Mouse (Mus musculus) heart, adult 2 months (tissue): ENCODE results near the gene Notch1. TPM values are rescaled to one million over a fixed set of nuclear protein-coding genes. Genes with fewer than 3 reads are reported as not detected.

ENCODE experiments used
- DNase-seq, 2 experiments: peaks; one replicate each; pipeline ENCODE4 v3.0.0; 2021
- H3K27ac ChIP-seq: fragments of 200-600 bp; 2 replicates; pipeline ENCODE4 v1.8.1; 2022
- H3K27me3 ChIP-seq: fragments of 200-500 bp; 2 replicates; pipeline ENCODE4 v1.6.1; 2012; ENCODE audit warnings: mild to moderate bottlenecking, low read length, inconsistent platforms, mixed read lengths; ENCODE audit not compliant: control insufficient read depth, insufficient read depth
- H3K36me3 ChIP-seq: fragments of 200-500 bp; 2 replicates; pipeline ENCODE4 v1.6.1; 2012; ENCODE audit warnings: low read length, inconsistent platforms; ENCODE audit not compliant: control insufficient read depth, insufficient read depth
- H3K4me1 ChIP-seq: fragments of 200-500 bp; 2 replicates; pipeline ENCODE4 v1.6.1; 2011; ENCODE audit warnings: low read length; ENCODE audit not compliant: control insufficient read depth, insufficient read depth
- H3K4me3 ChIP-seq: fragments of 200-600 bp; 2 replicates; pipeline ENCODE4 v1.8.1; 2022
- H3K79me2 ChIP-seq: fragments of 200-500 bp; replicated peaks from 2 replicates; pipeline ENCODE4 v1.6.1; 2012; ENCODE audit warnings: mild to moderate bottlenecking, inconsistent platforms, low read length, moderate library complexity, mixed read lengths; ENCODE audit not compliant: control insufficient read depth, insufficient read depth
- H3K9ac ChIP-seq: fragments of 200-500 bp; 2 replicates; pipeline ENCODE4 v1.6.1; 2012; ENCODE audit warnings: low read depth, mild to moderate bottlenecking, control low read depth, inconsistent platforms, low read length, mixed read lengths
- CTCF ChIP-seq: fragments of 200-600 bp; IDR thresholded peaks from 2 replicates; pipeline ENCODE4 v1.8.1; 2022; ENCODE audit warnings: antibody characterized with exemption, mild to moderate bottlenecking, moderate library complexity
- EP300 ChIP-seq: fragments of 200-500 bp; IDR thresholded peaks from 2 replicates; pipeline ENCODE4 v1.6.1; 2011; ENCODE audit warnings: low read depth, low read length, control low read depth; ENCODE audit not compliant: insufficient read depth
- POLR2A ChIP-seq: fragments of 200-500 bp; IDR thresholded peaks from 2 replicates; pipeline ENCODE4 v1.6.1; 2011; ENCODE audit warnings: mild to moderate bottlenecking, low read depth, low read length, control low read depth; ENCODE audit not compliant: insufficient read depth
- WGBS: fragments of 180-500 bp; shearing (Covaris S2); methylation state at CpG from one replicate; pipeline ENCODE4 v1.1.7; 2018; 5-methylcytosine and 5-hydroxymethylcytosine counted together
- intact Hi-C: fragments of 180-260 bp; cut with DNase I; formaldehyde crosslinking; loops from one replicate; pipeline ENCODE4 v1.15.1; 2025
- polyA plus RNA-seq: library from polyadenylated mRNA; depleted of rRNA; stranded (reverse); fragments of >200 nt; gene quantifications from 2 replicates; pipeline ENCODE4 v1.2.3, GENCODE M21; 2012
- total RNA-seq, 2 experiments: library from RNA; stranded (reverse); gene quantifications; 2 replicates each; pipeline ENCODE4 v1.2.3; 2021

Gene Notch1
- total and polyA plus RNA-seq, 3 experiments: 23.2 to 32.4 (median 31.6) TPM

DNA sequence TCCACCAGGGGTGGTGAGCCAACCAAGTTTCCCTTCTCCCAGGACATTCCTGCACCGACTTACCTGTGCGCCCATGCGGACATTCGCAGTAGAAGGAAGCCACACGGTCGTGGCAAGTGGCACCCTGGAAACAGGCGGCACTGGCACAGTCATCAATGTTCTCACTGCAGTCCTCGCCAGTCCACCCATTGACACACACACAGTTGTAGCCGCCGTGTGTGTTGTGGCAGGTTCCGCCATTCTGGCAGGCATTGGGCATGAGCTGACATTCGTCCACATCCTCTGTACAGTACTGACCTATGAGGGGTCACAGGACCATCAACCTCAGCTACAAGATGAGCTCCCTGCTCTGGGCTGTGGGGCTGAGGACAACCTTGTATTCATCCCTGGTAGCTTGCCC is 35.6 kb downstream of the Notch1 start:
- no peaks in the 10 kb centered on the region for H3K27me3 ChIP-seq
- TF ChIP-seq POLR2A (no peak), EP300 (no peak), CTCF (no peak)
- no peak for DNase-seq
- no peak overlapping the region for H3K4me3 ChIP-seq
- no peak overlapping the region for H3K9ac ChIP-seq
- H3K27ac ChIP-seq: no peak overlapping the region
- WGBS: 93% methylated on average over 12 of the region's 12 CpGs
- intact Hi-C loops: no loop called here
- H3K4me1 ChIP-seq: peaks cover 34% of the 10 kb centered on the region
- H3K79me2 ChIP-seq: peaks cover 7% of the 10 kb centered on the region
- peaks cover 6% of the 10 kb centered on the region for H3K36me3 ChIP-seq

GRCm38 (mm10) chr2:26478685-26479205 is 37.7 kb downstream of the Notch1 start:
- Histone ChIP-seq H3K79me2 (no peaks in the 10 kb centered on the region), H3K4me3 (no peak overlapping the region), H3K27me3 (no peaks in the 10 kb centered on the region), H3K36me3 (peaks cover 6% of the 10 kb centered on the region), H3K4me1 (peaks cover 32% of the 10 kb centered on the region), H3K9ac (no peak overlapping the region), H3K27ac (peak overlapping the region; percentile 7; the same call in 1 of the 2 replicates)
- no peak for TF ChIP-seq POLR2A
- no peak for TF ChIP-seq CTCF
- no peak for TF ChIP-seq EP300
- intact Hi-C loops: no loop called here
- no peak for DNase-seq
- WGBS: 81% methylated on average over 2 of the region's 2 CpGs

DNA sequence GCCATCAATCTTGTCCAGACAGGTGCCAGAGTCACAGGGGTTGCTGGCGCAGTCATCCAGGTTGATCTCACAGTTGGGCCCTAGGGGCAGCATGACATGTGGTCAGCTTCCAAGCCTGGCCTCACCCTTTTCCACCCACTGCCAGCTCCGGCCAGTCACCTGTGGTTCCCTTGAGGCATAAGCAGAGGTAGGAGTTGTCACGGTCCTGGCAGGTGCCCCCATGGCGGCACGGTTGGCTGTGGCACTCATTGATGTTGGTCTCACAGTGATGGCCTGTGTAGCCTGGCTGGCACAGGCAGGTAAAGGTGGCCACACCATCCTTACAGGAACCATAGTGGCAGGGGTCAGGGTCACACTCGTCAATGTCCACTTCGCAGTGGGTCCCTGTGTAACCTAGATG is 38.6 kb downstream of the Notch1 start:
- H3K27me3 ChIP-seq: no peaks in the 10 kb centered on the region
- 85% methylated on average over 7 of the region's 7 CpGs for WGBS
- TF ChIP-seq POLR2A (no peak), EP300 (no peak), CTCF (no peak)
- intact Hi-C loops: no loop called here
- no peaks in the 10 kb centered on the region for H3K79me2 ChIP-seq
- DNase-seq: no peak
- no peak overlapping the region for H3K9ac ChIP-seq
- peaks cover 23% of the 10 kb centered on the region for H3K4me1 ChIP-seq
- H3K36me3 ChIP-seq: peaks cover 3% of the 10 kb centered on the region
- H3K4me3 ChIP-seq: no peak overlapping the region
- peak overlapping the region; percentile 92; the same call in 1 of the 2 replicates for H3K27ac ChIP-seq

DNA sequence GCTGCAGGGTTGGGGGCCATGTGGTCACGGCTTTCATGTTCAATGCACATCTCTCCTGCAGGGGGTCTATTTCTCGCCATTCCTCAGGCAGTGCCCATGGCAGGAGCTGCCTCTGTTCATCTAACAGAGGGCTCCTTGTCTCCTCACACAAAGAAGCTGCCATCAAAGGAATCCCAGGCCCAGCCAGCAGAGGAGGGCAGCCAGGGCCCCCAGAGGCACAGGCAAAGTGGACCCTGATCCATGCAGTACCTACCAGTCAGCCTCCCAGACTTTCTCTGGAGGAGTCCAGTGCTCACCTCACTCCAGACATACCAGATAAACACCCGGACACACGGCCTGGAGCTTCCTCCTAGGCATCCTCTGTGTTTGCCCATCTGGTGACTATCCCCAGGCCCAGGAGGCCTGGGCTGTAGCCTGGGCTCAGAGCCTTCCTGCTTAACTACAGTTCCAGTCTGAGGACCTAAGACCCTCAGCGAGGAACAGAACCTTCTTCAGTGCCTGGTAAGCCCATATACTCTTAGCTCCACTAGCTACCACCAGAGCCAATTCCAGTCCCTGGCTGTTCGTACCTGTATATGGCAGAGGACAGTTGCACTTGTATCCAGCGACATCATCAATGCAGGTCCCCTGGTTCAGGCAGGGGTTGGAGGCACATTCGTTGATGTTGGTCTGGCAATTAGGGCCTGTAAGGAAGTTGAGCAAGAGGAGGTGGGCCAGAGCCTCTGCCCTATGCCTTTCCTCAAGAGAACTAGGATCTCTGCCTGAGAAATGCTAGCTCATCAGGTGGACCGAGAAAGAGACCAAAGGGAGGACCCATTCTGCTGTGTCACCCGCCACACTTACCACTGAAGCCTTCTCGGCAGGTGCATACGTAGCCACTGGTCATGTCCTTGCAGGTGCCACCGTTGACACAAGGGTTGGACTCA is 40.7 kb downstream of the Notch1 start:
- Histone ChIP-seq H3K9ac (0 out of 2 replicates have a peak overlapping the region, but pooled peaks have one; percentile 2), H3K27me3 (no peaks in the 10 kb centered on the region), H3K36me3 (peaks cover 3% of the 10 kb centered on the region), H3K79me2 (no peaks in the 10 kb centered on the region), H3K27ac (peak overlapping the region; percentile 92), H3K4me1 (peaks cover 25% of the 10 kb centered on the region), H3K4me3 (no peak overlapping the region)
- DNase-seq: no peak
- TF ChIP-seq POLR2A (no peak), EP300 (no peak), CTCF (no peak)
- intact Hi-C loops: loop anchor here (1.0 to 2.0 kb wide), 4 partner anchors 15 to 86 kb away; no protein-coding TSS in a partner anchor
- WGBS: 56% methylated on average over 13 of the region's 13 CpGs

DNA sequence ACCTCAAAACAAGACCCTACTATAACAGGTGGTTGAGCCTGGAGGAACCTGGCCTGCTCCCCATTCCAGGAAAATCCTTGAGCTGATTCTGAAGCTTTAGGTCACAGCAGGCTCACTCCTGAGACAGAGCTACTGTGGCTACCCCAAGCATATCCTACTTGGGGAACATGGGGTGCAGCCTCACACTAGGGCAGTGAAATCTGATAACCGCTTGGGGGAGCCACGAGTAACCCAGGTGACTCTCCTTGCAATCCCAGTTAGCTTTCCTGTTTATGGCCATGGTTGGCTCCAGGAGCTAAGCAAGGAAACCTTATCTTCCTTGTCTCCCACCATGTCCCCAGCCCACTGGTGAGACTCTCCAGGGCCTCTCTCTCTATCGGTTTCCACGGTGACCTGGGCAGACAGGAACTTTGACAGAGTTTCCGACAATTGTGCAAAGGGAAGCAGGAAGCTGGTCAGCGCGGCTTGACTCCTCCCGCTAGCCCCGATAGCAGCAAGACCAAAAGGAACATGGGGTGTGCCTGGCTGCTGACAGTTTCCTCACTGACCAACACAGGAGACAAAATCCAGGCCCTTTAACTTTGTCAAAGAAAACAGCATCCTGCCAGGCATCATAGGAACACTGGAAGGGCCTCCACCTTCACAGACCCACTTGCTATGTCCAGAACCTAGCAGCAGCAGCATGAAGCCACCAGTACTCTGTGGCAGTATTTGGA is 41.5 kb downstream of the Notch1 start:
- intact Hi-C loops: loop anchor here (1.0 to 2.0 kb wide), 4 partner anchors 15 to 86 kb away; no protein-coding TSS in a partner anchor

More for the DNA sequence above, 41.5 kb downstream of the Notch1 start:
- no peak overlapping the region for H3K9ac ChIP-seq
- H3K27ac ChIP-seq: peak overlapping the region; percentile 92
- 20% methylated on average over 9 of the region's 9 CpGs for WGBS
- H3K4me1 ChIP-seq: peaks cover 25% of the 10 kb centered on the region
- TF ChIP-seq EP300 (peak; percentile 99), POLR2A (peak; percentile 61; the same call in 1 of the 2 replicates), CTCF (peak; percentile 81)
- no peak overlapping the region for H3K4me3 ChIP-seq
- peaks cover 3% of the 10 kb centered on the region for H3K36me3 ChIP-seq
- DNase-seq: peak; percentile 77 to 88
- H3K27me3 ChIP-seq: no peaks in the 10 kb centered on the region
- no peaks in the 10 kb centered on the region for H3K79me2 ChIP-seq
